Mouse (Mus musculus) testis, postnatal 14 days (tissue): Measurements from ENCODE around the gene Usp46.
A peak's percentile ranks its signal among the peaks of the same experiment; 100 is the strongest.
"Not testable (repeated sequence)": the region's sequence is repeated elsewhere in the genome, so short reads cannot be mapped to it uniquely, and the experiment has no call there.

Experiments
- DNase-seq: peaks from one replicate; pipeline ENCODE4 v3.0.0; 2021; ENCODE audit warnings: low spot score

Usp46 gene

DNA sequence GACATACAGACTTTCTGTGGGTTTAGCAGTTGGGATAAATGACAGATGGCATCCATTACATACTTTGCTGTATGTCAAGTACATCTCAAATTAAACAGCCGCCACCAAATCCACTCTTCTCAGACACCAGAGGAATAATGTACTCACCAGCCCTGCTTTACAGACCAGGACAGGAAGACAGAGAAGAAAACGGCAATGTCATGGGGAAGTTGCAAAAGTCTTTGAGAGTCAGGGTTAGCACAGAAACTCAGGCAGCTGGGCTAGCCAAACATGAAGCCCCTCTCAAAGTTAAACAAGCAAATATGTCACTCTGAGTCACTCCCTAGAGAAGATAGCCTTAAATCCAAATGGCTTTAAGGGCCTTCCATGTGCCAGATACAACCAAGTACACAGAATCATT is 40.0 kb downstream of the Usp46 start:
- no peak for DNase-seq

DNA sequence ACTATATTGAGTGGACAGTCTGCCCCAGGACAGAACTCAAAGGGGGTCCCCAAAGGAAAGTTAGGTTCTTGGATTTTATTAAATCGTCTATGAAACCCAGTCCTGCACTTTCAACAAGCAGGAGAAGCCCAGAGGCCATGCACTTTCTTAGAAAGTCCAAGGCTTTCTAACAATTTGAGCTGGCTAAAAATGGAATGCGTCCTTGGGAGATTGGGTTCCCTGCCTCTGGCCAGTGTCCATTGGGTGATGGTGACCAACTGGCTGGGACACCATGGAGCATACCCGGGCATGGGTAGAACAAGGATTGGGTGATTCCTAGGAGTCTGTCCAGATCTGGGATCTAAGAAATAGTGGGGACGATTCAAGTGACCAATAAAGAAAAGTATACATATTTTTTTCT is 47.7 kb downstream of the Usp46 start:
- DNase-seq, result no peak

DNA sequence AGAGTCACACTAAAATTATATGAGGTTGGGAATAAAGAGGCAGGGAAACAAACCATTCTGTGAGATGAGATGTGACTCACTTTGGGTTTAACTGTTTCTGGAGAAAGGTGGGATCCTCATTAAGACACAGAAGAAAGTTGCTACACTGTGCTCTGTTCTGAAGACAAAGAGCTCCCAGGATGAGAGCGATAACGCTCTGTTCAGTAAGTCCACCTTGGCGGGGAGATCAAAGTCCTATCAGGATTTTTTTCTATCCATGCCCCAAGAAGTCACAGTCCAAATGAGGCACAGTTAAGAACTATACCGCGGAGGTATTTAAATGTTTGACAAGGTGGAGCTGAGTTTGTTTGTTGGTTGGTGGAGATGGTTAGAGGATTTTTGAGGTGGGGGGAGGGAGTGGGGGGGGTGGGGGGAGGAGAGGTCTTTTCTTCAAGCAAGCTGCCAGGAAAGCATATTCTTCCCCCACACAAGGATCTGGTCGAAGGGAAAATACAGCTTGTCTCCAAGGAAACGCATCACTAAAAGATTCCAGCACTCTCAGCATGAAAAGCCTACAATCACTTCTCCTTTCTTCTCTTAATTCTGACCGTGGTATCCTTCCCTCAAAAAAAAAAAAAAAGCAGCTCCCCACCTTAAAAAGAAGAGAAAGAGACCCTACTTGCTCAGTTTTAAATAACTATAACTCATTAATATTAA is 49.2 kb downstream of the Usp46 start:
- DNase-seq, result no peak

DNA sequence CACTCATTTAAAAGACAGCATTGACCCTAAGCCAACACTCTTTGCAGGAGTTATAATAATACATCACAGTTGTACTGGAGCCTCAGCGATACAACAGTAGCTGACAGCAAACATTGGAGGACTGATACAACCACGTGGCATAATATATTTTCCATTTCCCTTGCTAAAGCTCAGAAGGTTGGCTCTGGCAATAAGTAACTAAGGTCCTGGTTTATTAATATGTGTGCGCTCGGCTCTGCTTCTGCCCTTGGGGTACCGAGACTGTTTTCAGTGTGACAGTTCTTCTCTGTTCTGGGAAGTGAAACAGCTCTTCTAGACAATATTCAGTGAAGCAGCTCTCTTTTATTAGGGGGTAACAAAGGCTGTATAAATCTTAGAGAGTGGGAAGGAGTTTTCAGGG is 50.7 kb downstream of the Usp46 start:
- no peak for DNase-seq

DNA sequence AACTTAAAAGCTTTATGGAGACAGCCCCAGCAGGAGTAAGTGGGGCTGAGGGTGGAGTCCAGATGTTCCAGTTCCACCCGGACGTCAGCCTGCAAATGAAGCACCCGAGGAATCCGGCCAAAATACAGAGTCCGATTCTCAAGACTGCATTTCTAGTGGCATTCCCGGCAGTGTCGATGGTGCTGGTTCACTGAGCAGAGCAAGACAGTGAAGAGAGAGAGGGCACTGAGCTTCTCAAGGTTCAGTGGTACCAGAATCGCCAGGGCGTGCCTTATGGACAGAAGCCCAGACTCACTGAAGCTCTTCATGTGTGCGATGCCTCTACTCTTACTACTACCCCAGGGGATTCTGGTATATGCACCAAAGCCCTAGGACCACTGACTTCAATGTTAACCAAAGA is 56.6 kb downstream of the Usp46 start:
- no peak for DNase-seq

DNA sequence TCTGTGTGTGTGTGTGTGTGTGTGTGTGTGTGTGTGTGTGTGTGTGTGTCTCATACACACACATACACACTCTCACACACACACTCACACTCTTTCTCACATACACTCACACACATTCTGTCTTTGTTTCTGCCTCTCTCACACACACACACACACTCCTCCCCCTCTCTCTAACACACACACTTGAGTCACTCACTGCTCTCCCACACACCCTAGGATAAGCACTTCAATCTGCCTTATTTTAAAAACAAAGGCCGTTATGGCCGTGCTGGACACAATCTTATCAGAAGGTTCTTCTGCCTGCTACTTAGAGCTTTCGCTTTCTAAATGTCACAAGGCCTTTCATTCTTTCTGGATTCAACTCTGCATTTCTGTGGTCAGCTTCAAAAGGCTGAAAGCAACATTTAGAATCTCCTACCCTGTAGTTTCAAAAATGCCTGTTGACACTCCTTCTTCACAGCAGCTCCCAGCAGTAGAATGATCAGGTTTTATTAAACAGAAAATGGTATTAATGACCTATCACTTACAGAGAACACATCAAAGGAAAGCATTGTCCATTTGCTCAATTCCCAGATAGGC is 60.6 kb downstream of the Usp46 start:
- peak; percentile 13 for DNase-seq

DNA sequence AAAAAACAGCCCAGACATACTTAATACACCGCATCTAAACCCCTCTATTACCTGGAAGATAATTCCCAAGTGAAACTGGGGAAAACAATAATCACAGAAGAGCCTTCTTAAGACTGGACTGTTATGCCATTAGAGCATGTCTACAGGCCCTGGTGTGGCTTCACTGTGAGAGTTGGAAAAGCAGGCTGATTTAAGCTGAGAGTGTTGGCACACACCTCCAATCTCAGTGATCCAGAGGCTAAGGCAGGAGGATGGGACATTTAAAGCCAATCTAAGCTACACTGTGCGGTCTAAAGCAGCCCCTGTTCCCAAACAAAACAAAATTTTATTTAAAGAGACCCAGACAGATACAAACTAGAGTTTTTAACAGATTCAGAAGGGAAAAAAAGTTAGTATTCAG is 62.3 kb downstream of the Usp46 start:
- no peak for DNase-seq

DNA sequence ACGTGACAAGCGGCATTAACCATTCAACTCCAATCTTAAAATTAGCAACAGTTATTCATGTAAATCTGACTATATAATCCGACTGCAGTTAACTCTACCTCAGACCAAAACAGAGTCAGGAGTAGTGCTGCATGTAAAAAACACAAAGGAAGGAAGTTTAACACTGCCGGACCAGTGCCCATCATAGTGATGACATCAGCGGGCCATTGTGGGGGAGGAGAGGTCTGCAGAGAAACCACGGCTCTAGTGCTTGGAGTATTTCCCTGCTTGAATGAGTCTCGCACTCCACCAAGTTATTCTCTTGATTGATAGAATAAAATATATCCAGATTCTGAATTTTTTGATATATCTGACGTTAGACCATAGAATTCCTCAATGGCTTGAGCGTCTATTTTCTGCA is 66.5 kb downstream of the Usp46 start:
- DNase-seq, result no peak

DNA sequence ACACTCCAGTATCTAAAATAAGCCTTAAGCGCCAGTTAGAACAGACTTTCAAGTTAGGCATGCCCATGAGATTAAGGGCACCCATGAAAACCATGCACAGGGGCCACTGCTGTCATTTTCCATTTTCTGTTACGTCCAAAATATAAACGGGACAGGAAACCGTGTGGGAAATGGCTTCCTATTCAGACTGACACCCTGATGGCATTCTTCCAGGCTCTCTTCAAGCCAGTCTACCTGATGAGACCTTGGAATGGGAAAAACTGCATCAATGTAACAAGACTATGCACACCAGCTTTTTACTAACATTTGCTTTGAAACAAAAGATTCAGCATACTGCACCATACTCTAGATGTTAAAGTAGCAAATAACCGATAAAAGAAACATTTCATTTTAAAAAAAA is 69.3 kb downstream of the Usp46 start:
- DNase-seq, result peak; percentile 38

DNA sequence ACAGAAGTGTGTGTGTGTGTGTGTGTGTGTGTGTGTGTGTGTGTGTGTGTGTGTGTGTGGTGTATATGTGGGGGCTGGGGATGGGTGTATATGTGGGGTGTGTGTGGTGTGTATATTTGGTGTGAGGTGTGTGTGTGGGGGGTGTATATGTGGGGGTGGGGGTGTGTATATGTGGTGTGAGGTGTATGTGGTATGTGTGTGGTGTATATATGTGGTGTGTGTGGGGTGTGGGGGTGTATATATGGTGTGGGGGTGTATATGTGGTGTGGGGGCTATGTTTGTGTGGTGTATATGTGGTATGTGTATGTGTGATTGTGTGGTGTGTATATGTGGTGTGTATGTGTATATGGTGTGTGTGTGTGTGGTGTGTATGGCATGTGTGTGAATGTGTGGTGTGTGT is 73.4 kb downstream of the Usp46 start:
- DNase-seq, result no peak

DNA sequence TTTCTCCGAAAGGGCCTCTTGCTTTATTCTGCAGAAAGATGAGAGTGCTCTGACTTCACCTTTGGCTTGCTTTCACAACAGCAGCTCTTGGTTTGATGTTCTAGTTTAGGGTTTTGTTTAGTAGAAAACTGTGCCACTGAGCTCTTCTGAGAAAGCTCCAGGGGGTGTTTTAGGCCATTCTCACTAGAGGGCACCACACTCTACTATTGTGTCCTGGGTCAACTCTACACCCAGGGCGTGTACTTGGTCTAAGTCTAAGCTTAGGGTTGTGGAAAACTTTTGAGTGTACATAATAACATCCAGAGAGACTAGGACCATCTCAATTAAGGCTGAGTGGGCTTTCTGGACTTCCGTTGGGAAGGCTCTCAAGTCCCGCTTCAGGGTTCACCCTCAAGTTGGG is 74.7 kb downstream of the Usp46 start:
- no peak for DNase-seq

DNA sequence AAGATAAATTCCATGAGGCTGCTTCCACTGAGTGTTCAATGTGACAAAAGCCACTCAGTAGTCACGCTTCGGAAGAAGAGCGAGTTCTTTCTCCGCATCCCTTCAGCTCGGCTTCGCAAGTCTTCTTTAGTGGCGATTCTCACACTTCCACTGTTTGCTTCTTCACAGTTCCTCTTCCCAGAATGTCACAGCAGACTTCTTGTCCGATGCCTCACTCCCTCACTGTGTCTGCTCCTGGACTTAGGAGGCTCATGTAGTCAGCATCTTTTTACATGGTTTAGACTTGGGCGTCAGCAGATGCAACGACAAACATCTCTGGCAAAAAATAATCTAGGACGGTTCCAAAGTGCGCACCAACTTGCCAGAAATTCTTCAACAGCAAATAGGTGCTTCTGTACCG is 75.9 kb downstream of the Usp46 start:
- DNase-seq, result no peak

DNA sequence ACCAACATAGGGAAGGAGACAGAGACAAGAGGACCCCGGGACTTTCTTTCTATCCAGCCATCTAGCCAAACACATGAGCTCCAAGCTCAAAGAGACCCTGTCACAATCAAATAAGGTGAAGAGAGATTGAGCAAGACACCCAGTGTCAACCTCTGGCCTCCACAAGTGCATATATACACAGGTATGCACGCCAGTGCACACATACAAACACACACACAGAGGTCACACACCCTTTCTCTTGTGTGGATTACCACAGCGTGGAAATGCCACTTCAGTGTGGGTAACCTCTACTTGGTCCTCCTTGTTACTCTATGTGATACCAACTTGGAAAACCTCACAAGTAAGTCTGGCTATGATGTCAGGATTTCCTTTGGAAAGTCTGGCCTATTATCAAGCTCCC is 78.7 kb downstream of the Usp46 start:
- no peak for DNase-seq

DNA sequence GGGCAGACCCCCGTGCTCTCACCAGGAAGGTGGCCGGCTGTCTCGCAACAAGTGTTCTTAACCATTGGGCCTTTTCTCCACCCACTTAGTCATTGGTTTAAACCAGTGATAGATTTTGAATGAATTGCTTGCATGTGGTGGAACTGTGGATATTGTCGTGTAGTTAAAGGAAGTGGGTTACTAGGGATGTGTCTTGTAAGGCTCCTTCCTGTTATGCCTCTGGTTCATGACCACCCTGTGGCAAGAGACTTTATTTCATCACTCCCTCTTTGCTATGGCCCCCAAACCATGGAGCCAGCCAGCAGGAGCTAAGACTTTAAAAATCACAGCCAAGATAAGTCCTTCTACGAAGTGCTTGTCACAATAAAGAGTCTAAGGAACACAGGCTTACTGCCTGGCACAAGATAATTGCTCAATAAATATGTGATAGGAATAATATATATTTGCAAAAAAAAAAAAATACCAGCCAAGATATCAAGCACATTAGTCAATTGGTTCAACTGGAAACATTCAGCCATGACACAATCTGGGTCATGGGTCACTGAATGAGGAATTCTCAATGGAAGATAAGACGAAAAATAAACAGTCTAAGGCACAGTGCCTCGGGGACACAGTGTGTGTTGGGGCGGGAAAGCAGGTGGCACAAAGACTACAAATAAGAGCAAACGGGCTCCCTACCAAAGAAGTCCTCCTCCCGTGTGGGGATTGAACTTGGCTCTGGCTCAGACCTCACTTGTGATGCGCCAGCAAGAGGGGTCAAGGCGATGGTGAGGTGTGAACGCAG is 80.3 kb downstream of the Usp46 start:
- DNase-seq, result no peak

DNA sequence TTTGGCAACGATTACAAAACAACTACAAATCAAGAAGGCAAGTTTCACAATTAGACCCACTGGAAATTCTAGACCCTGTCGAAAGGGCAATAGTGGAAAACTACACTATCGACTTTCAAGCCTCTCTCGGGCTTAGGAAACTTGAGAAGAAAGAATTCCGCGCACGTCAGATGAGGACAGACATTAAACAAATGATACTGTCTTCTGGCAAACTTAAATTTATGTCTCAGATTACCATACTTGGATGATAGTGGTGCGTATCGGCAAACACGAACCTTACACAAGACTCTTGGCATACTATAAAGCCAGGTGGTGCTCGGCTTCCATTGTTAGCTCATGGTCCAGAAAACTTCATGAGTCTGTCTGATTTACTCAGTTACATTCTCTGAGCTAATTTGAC is 90.8 kb downstream of the Usp46 start:
- no peak for DNase-seq

DNA sequence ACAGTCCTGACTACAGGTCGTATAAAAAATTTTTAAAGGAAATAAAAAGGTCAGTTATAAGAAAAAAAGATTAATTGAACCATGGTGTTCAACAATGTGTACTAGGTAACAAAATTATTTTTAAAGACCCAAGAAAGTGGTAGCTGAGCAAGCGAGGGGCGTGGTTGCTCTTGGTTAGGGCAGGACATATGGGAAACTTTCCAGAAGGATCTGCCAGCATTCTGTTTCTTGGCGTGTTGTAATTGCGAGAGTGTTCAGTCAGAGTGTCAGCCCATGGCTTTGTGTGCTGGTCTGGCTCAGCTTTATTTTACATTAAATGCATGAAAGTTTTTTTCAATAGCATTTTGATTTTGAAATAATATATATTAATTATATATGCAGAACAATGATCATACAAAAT is 96.5 kb downstream of the Usp46 start:
- no peak for DNase-seq

DNA sequence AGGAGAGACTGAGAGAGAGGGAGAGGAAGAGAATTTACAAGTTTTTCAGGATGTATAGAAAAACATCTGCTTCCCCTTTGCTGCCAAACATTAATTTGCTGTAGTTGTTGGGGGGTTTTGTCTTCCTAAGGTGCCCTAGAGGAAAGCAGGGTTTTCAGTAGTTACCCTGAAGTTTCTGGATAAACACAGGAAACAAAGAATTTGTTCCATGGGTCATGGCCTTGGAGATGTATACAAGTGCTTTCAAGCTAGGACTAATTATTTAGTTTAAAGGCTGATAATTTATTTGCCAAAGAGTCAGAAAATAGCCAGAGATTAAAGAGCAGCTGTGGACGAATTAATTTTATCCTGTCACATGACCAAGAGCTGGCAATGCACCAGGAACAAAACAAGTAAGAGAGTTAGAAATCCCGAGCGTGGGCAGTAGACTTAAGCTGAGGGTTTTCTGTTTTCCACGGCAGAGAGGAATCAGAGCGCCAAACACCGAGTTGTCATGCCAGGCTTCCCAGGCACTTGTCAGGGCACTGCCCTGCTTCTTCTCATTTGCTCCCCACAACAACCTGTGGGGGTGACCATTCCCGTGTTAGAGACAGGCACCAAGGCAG is 98.1 kb downstream of the Usp46 start:
- DNase-seq, result no peak

DNA sequence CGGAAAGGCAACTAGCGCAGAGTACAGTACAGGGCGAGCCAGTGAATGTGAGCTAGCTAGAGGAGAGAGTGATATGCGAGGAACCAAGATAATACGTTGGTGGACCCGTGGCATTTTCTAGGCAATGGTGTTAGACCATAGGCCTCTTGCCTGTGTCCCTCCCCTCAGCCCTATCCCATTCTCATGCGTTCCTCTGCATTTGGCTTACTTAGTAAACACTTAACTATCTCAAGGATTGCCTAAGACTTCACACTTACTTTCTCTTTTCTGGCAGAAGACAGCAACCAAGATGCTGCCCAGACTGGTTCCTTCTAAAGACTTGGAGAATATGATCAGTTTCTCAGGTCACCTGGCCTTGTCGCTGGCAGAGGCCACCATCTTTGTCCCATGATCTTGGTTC is 98.9 kb downstream of the Usp46 start:
- no peak for DNase-seq

DNA sequence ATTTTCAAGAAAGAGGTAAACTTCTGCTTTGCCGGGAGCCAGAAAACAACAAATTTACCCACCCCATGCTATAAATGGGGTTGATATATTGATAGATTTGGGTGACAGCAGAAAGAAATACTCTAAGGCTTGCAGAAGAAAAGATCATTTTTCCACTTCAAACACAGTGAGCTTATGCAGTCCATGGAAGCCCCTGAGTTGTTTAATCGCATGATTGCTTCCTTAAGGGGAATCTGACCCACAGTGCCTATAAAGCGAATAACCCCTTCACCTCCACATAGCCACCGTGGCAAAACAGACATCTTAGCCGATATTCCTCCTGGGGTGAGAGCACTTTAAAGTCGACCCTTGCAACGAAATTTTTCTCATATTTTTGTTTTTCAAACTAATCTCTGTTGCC is 108.5 kb downstream of the Usp46 start:
- no peak for DNase-seq

DNA sequence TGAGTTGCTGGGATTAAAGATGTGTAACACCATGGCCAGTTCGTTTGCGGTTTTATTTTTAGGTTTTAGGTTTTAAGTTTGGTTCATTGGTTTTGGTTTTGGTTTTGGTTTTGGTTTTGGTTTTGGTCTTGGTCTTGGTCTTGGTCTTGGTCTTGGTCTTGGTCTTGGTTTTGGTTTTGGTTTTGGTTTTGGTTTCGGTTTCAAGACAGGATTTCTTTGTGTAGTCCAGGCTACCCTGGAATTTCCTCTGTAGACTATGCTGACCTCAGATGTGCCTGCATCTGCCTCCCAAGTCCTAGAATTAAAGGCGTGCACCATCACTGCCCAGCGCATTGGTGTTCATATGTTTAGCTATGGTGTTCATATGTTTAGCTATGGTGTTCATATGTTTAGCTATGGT is 109.6 kb downstream of the Usp46 start:
- DNase-seq, result not testable (repeated sequence)

DNA sequence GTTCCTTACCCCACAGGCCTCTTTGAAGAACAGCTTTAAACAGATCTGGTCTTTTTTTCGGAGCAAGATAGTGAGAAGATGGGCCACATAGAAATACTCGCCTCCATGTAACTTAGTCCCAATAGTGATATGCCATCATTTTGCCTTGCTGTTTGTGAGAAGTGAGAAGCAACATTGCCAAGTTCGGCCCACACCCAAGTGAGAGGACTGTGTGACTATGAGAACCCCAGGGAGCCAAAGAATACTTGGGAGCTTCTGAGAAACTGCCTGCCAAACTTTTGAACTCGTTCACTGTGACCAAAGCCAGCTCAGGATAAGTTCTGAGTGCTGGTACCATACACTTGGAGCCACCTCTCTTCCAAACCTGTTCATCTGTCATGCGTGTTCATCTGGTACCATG is 110.1 kb downstream of the Usp46 start:
- no peak for DNase-seq

DNA sequence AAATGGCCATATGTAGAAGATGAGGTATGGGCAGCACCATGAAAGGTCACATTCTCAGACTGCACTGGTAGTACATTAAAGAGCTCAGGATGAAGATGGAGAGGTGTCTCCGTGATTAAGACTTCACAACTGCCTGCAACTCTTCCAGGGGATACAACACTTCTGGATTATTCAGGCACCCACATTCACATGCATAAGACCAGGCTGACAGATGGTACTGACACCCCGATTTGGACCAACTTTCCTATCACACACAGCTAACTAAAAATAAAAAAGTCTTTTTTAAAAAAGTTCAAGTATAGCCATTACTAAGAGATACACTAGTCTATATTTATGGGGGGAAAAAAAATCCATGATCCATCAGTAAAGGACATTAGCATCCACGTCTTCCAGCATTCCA is 112.5 kb downstream of the Usp46 start:
- DNase-seq, result peak; percentile 25

DNA sequence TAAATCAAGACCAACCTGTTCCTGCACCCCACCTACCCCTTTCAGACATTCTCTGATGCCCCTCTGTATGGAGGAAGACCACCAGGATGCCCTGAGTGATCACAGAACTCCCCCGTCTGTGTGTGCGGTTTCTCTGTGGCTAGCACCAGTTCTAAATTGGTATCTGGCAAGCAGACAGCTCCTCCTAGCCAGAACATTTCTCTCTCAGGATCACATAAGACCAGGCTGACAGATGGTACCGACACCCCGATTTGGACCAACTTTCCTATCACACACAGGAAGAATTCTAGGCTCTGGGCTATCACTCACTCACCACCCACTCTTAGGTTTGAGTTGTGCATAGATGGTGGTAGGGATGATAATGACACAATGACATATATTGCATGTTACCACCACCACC is 113.2 kb downstream of the Usp46 start:
- no peak for DNase-seq
